Mouse (Mus musculus) brain, embryonic 14.5 days (tissue): ENCODE measurements at regions not wholly inside any gene's neighbourhood (a gene's known extent, or its start where the extent isn't known, plus 50 kb on each side); places are given as distances from the start of the nearest gene placed in this dataset.

Experiments used
- CTCF ChIP-seq: fragments of 200-500 bp; IDR thresholded peaks from 2 replicates; pipeline ENCODE4 v1.5.1; 2012; ENCODE audit warnings: inconsistent platforms, mild to moderate bottlenecking, moderate library complexity, borderline replicate concordance; ENCODE audit not compliant: insufficient read depth, insufficient read length; ENCODE audit errors: extremely low read depth
- POLR2A ChIP-seq: fragments of 200-500 bp; IDR thresholded peaks from 2 replicates; pipeline ENCODE4 v1.6.1; 2012; ENCODE audit warnings: mild to moderate bottlenecking, inconsistent platforms, borderline replicate concordance; ENCODE audit not compliant: poor library complexity, insufficient read depth, insufficient read length, severe bottlenecking; ENCODE audit errors: extremely low read depth

- no peak for TF ChIP-seq CTCF
- no peak for TF ChIP-seq POLR2A
These were observed 72.9 kb upstream of the Trpc3 start for GRCm38 (mm10) chr3:36762847-36763246.
